Mouse (Mus musculus) forebrain, embryonic 10.5 days (tissue): Measurements from ENCODE around the gene Plxnd1. TPM values are rescaled to one million over a fixed set of nuclear protein-coding genes. Genes with fewer than 3 reads are reported as not detected.

ENCODE experiments used
- DNase-seq: peaks from one replicate; pipeline ENCODE4 v3.0.0-alpha.2; 2017; ENCODE audit warnings: low spot score; ENCODE audit errors: extremely low spot score
- H3K27ac ChIP-seq: fragments of 300-500 bp; sonication (generic); 2 replicates; pipeline ENCODE4 v1.5.1; 2016; ENCODE audit warnings: mild to moderate bottlenecking
- H3K27me3 ChIP-seq: fragments of 300-500 bp; sonication (generic); 2 replicates; pipeline ENCODE4 v1.6.1; 2016; ENCODE audit warnings: mild to moderate bottlenecking; ENCODE audit not compliant: poor library complexity, severe bottlenecking
- H3K36me3 ChIP-seq: fragments of 300-500 bp; sonication (generic); replicated peaks from 2 replicates; pipeline ENCODE4 v1.6.1; 2016; ENCODE audit warnings: mild to moderate bottlenecking, moderate library complexity
- H3K4me1 ChIP-seq: fragments of 300-500 bp; sonication (generic); 2 replicates; pipeline ENCODE4 v1.6.1; 2016
- H3K4me3 ChIP-seq: fragments of 300-500 bp; sonication (generic); 2 replicates; pipeline ENCODE4 v1.5.1; 2016; ENCODE audit warnings: mild to moderate bottlenecking, moderate library complexity
- H3K9me3 ChIP-seq: fragments of 300-500 bp; sonication (generic); 2 replicates; pipeline ENCODE4 v1.6.1; 2016; ENCODE audit warnings: mild to moderate bottlenecking, moderate library complexity
- WGBS: fragments of 180-500 bp; shearing (Covaris S2); methylation state at CpG from one replicate; pipeline ENCODE4 v1.1.7; 2016; 5-methylcytosine and 5-hydroxymethylcytosine counted together
- polyA plus RNA-seq: library from polyadenylated mRNA; unstranded; fragments of >200 nt; fragmentation: Nextera tagmentation; extraction: Ambion mirVana; gene quantifications from 2 replicates; pipeline ENCODE4 v1.2.1, GENCODE M21; 2016

Gene Plxnd1
- polyA plus RNA-seq, 1 experiment from 2014 or later, result 23.9 TPM

DNA sequence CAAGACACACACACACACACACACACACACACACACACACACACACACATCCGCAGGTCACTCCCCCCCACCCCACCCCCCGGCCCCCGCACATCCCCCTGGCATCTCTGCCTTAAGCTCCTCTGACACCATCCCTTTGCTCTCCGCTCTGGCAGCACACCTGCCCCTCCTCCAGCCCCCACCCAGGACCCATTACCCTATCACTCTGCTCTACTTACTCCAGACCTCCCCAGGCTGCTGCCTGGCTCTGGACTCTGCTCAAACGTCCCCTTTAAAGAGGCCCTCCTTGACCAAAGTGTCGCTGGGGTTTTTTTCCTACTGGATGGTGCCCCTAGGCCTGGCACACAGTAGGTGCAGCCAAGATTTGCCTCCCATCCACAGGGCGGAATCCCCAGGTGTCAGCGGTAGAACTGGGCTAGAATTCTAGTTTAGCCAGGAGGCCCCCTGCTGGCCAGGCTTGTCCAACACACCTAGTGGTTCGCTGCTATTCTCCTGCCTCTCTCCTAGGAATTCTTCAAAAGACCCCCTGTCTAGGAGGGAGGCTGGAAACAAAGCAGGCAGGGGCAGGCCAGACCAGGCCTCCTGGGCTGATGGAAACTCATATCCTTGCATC is 12.9 kb upstream of the Plxnd1 start:
- no peak overlapping the region for H3K4me3 ChIP-seq
- peak overlapping the region; percentile 63 for H3K27ac ChIP-seq
- peaks cover 58% of the 10 kb centered on the region for H3K4me1 ChIP-seq
- no peaks in the 10 kb centered on the region for H3K36me3 ChIP-seq
- peaks cover 10% of the 10 kb centered on the region for H3K27me3 ChIP-seq
- DNase-seq, result peak; percentile 77
- 26% methylated on average over 9 of the region's 9 CpGs for WGBS
- H3K9me3 ChIP-seq, result no peaks in the 10 kb centered on the region

DNA sequence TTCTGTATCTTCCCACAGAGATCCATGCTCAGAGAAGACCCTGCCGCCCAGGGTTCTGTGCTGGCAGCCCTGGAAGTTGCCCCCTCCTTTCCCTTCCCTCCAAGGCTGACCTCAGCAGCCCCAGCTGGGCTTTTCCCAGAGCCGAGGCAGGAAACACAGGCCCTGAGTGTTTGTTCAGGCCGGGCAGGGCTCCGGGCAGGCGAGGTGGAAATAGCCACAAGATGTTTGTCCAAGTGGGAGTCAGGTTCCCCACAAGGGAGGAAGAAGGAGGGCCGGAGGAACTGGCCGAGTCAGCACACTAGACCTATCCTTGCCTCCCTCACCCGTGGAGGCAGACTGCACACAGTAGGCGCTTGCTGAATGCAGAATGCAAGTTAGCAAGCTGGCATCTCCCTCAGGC is 11.9 kb upstream of the Plxnd1 start:
- no peaks in the 10 kb centered on the region for H3K9me3 ChIP-seq
- peaks cover 59% of the 10 kb centered on the region for H3K4me1 ChIP-seq
- H3K27ac ChIP-seq, result peak overlapping the region; percentile 63
- WGBS, result 44% methylated on average over 9 of the region's 9 CpGs
- peaks cover 10% of the 10 kb centered on the region for H3K27me3 ChIP-seq
- H3K36me3 ChIP-seq, result no peaks in the 10 kb centered on the region
- no peak overlapping the region for H3K4me3 ChIP-seq
- DNase-seq, result no peak

DNA sequence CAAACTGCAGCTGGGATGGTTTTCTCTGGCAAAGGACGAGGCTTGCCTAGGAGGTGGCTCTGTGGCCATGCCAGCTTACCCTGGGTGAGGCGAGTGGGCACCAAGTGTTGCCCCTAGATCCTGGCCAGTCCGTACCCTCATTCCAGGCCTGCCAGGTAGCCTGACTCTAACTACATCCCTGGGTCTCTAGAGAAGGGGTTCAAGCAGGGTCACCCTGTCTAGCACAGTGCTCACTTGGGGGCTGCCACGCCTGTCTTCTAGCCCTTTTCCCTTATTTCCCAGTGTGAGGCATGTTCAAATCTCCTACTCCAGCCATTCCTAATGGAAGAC is 11.1 kb upstream of the Plxnd1 start:
- peaks cover 10% of the 10 kb centered on the region for H3K27me3 ChIP-seq
- H3K27ac ChIP-seq, result peak overlapping the region; percentile 63
- H3K36me3 ChIP-seq, result no peaks in the 10 kb centered on the region
- H3K4me1 ChIP-seq, result peaks cover 58% of the 10 kb centered on the region
- DNase-seq, result no peak
- WGBS, result 76% methylated on average over 4 of the region's 4 CpGs
- H3K9me3 ChIP-seq, result no peaks in the 10 kb centered on the region
- H3K4me3 ChIP-seq, result no peak overlapping the region

DNA sequence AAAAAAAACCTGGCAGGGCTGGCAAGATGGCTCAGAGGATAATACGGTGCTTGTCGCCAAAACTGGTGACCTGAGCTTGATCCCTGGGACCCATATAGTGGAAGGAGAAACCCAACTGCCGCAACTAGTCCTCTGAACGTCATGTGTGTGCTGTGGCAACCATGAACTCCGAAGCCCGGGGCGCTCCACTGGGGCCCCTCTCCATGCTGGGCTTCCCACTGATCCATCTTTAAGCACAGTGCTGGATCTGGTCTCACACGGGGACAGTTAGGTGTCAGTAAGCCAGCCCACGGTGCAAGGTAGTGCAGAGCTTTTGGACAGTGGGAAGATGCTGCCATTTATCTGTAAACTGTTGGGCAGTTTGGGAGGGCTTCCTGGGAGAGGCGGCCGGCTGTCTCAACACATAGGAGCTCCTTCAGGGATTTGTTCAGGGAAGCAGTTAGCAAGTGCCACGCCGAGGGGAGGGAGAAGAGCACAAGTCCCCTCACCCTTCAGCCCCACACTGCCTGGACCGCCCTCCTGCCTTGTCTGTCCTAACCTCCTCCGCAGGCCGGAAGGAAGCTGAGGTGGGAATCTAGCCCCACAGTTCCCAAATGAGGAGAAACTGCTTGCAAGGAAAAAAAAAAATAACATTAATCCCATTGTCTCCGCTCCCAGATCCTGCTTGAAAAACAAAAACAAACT is 10.6 kb upstream of the Plxnd1 start:
- H3K4me1 ChIP-seq, result peaks cover 58% of the 10 kb centered on the region
- H3K4me3 ChIP-seq, result no peak overlapping the region
- H3K27ac ChIP-seq, result peak overlapping the region; percentile 63; the same call in 1 of the 2 replicates
- no peak for DNase-seq
- H3K27me3 ChIP-seq, result peaks cover 10% of the 10 kb centered on the region
- 75% methylated on average over 17 of the region's 17 CpGs for WGBS
- H3K9me3 ChIP-seq, result no peaks in the 10 kb centered on the region
- no peaks in the 10 kb centered on the region for H3K36me3 ChIP-seq

DNA sequence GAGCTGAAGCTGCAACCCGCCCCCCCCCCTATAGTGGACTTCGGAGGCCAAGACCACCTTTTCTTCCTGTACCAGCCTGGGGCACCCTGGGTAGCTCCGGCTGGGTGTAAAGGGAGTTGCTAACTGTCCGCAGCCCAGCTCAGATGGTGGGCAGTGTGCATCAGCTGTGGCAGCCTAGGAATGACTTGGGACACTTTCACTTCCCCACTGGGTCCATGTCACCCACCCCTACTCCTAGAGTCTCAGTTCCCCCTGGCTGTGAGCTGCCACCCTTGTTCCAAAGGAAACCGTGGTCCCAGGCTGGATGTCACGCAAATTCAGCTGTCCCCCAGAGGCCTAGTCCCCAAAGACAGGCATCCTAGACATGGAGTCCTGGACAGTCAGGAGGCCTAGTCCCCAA is 9.9 kb upstream of the Plxnd1 start:
- H3K27ac ChIP-seq, result peak overlapping the region; percentile 36
- no peaks in the 10 kb centered on the region for H3K36me3 ChIP-seq
- H3K4me1 ChIP-seq, result peaks cover 58% of the 10 kb centered on the region
- H3K27me3 ChIP-seq, result peaks cover 10% of the 10 kb centered on the region
- 83% methylated on average over 6 of the region's 6 CpGs for WGBS
- no peaks in the 10 kb centered on the region for H3K9me3 ChIP-seq
- H3K4me3 ChIP-seq, result no peak overlapping the region
- DNase-seq, result no peak

DNA sequence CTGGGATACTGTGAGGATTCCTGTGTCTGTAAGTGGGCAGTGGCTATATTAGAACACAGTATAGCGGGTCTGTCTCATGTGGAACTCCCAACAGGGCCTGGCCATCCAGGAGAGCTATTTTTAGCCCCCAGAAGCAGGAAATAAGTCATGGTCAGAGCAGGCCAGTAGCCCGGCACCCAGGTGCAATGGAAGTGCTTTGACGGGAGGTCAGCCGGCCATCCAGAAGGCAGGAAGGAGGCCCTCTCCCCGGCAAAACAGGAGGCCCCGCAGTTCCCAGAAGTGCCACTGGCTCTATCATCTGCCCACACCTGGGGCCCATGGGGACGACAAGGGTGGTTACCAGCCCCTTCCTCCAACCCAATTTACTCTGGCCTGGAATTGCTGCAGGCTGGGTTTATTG is 9.3 kb upstream of the Plxnd1 start:
- H3K27me3 ChIP-seq, result peaks cover 10% of the 10 kb centered on the region
- DNase-seq, result peak; percentile 16
- H3K4me3 ChIP-seq, result no peak overlapping the region
- H3K36me3 ChIP-seq, result no peaks in the 10 kb centered on the region
- peaks cover 64% of the 10 kb centered on the region for H3K4me1 ChIP-seq
- H3K9me3 ChIP-seq, result no peaks in the 10 kb centered on the region
- 66% methylated on average over 7 of the region's 7 CpGs for WGBS
- peak overlapping the region; percentile 36 for H3K27ac ChIP-seq

DNA sequence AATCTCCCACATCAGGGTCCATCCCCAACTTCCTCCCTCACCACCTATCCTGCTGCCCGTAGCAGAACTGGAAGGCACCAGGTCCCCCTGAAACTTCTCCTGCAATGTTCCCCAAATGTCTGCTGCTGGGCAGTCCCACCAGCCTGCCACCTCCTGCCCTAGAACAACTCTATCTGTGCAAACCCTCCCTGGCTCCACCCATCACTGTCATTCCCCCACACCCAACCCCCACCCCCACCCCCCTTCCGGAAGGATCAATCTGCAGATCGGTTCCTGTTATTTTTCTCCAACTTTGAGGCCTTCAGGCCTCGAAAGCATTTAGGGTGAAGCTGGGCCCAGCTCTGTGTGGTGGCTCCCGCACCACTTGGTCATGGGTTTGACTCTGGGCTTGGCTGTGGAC is 8.7 kb upstream of the Plxnd1 start:
- 75% methylated on average over 5 of the region's 5 CpGs for WGBS
- peaks cover 69% of the 10 kb centered on the region for H3K4me1 ChIP-seq

DNA sequence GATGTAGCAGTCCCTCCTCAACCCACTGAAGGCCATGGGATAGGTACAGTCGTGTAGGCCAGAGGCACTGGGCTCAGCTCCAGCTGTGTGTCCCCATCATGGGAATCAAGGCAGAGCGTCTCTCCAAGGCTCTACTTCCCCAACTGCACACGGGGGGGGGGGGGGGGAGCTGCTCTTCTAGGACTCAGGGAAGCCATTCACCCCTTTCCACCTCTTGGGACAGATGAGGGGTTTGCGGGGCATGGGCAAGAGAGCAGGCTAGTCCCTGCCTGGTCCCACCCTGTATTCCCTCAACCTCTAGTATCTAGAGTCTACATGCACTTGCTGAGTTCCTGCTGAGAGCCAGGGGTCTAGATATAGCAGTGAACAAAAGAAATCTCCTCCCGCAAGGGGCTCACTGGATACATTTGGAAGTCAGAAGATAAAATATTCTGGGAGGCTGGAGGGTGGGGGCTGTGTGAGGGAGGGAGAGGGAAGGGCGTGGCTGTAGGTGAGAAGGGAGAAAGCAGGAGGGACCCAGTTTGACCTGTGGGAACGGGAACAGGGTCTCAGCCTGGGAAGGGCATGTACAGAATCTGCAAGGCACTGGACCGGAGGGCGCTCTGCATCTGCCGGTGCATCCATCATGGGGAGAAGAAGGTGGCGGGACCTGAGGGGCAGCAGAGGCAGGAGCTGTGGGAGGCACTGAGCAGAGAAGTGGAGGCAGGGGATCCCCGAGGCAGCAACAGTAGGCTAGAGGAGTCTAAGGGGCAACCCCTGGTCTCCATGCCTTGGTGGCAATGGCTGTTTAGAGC is 7.7 kb upstream of the Plxnd1 start:
- H3K4me1 ChIP-seq, result peaks cover 71% of the 10 kb centered on the region
- H3K9me3 ChIP-seq, result no peaks in the 10 kb centered on the region
- WGBS, result 81% methylated on average over 12 of the region's 12 CpGs
- no peak for DNase-seq
- H3K27me3 ChIP-seq, result peaks cover 9% of the 10 kb centered on the region
- H3K36me3 ChIP-seq, result no peaks in the 10 kb centered on the region
- H3K4me3 ChIP-seq, result no peak overlapping the region
- H3K27ac ChIP-seq, result no peak overlapping the region

More for the DNA sequence above, 8.7 kb upstream of the Plxnd1 start:
- H3K9me3 ChIP-seq, result no peaks in the 10 kb centered on the region
- H3K27me3 ChIP-seq, result peaks cover 10% of the 10 kb centered on the region
- DNase-seq, result no peak
- peak overlapping the region; percentile 36; the same call in 1 of the 2 replicates for H3K27ac ChIP-seq
- no peak overlapping the region for H3K4me3 ChIP-seq
- H3K36me3 ChIP-seq, result no peaks in the 10 kb centered on the region

DNA sequence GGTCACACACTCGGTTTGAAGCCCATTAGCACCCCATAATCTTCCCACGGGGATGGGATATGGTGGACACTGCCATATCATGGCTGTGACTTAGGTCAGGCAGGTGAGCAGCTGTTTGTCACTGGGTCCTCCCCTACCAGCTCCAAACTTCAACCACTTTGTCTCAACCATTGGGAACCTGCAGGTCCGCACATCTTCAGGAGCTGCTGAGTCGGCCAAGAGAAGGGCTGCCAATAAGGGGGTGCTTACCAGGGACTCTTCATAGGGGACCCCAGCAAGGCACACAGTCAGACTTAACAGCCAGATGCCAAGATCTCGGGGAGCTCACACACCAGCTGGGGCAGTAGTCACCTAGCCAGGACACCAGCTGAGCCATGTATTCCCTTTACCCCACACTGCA is 6.0 kb upstream of the Plxnd1 start:
- 86% methylated on average over 5 of the region's 5 CpGs for WGBS
- no peak overlapping the region for H3K27ac ChIP-seq
- peaks cover 71% of the 10 kb centered on the region for H3K4me1 ChIP-seq
- no peak overlapping the region for H3K4me3 ChIP-seq
- no peaks in the 10 kb centered on the region for H3K36me3 ChIP-seq
- peaks cover 18% of the 10 kb centered on the region for H3K27me3 ChIP-seq
- H3K9me3 ChIP-seq, result no peaks in the 10 kb centered on the region
- no peak for DNase-seq

DNA sequence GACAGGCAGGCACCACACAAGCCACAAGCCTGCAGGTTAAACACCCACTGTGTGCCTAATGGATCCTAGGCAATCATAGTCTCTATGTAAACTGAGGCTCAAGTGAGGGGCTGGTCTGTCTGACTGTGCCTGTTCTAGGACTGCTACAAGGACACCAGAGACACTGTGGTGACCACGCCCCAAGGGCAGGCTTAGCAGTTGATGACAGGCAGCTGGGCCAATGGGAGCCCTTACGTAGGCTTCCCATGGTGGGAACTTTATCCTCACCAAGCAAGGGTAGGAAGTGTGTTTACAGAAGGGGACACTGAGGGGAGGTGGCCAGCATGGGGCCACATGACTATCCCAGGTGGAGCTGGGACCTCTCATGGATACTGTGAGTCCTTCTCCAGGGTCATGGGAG is 4.4 kb upstream of the Plxnd1 start:
- no peak overlapping the region for H3K4me3 ChIP-seq
- 77% methylated on average over 2 of the region's 2 CpGs for WGBS
- H3K27ac ChIP-seq, result no peak overlapping the region
- H3K36me3 ChIP-seq, result no peaks in the 10 kb centered on the region
- H3K9me3 ChIP-seq, result no peaks in the 10 kb centered on the region
- peaks cover 72% of the 10 kb centered on the region for H3K4me1 ChIP-seq
- peaks cover 30% of the 10 kb centered on the region for H3K27me3 ChIP-seq
- DNase-seq, result no peak

DNA sequence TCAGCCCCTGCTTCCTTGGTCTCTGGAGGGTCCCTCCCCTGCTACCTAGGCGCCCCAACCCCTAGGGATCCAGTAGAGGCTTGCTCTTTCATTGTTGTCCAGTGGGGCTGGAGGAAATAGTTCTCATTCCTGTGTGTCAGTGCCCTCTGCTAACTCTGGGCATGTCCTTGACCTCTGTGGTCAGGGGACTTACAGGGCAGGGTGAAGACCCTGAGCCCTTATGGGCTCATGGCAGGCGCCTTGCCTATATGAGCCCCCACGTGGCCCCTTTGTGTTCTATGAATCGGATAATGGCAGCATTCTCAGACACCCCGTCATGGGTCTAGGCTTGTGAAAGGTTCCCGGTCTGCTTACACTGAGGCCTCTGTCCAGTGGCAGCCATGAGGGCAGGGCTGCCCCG is 4.0 kb upstream of the Plxnd1 start:
- no peak overlapping the region for H3K4me3 ChIP-seq
- no peaks in the 10 kb centered on the region for H3K36me3 ChIP-seq
- 77% methylated on average over 7 of the region's 7 CpGs for WGBS
- no peak for DNase-seq
- H3K9me3 ChIP-seq, result no peaks in the 10 kb centered on the region
- peaks cover 72% of the 10 kb centered on the region for H3K4me1 ChIP-seq
- peaks cover 34% of the 10 kb centered on the region for H3K27me3 ChIP-seq
- peak overlapping the region; percentile 63 for H3K27ac ChIP-seq

DNA sequence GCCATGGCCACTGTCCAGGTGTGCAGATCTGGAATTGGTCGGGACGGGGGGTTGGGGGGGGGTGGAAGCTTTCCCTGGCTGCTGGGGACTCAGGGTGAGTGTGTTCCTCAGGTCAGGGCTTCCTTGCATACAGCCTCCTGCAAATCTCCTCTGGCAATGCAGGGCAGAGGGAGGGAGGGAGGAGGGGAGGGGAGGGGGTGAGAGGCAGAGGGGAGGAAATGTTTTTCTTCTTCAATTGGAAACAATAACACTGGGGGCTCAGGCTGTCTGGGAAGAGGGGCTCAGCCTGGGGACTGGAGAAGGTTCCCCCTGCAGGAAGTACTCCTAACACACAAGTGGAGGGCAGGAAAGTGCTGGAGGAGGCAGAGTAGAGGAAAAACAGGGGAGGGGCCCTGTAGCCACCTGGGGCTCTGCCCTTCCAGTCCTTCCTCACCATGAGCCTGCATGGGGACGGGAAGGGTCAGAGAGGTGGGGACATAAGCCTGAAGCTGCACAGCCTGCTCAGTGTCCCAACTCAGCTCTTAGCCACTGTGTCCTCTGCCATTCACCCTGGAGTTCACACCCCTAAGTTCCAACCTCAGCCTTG is 3.0 kb upstream of the Plxnd1 start:
- no peaks in the 10 kb centered on the region for H3K36me3 ChIP-seq
- peaks cover 44% of the 10 kb centered on the region for H3K27me3 ChIP-seq
- DNase-seq, result no peak
- WGBS, result 20% methylated on average over 3 of the region's 3 CpGs
- no peak overlapping the region for H3K4me3 ChIP-seq
- peaks cover 73% of the 10 kb centered on the region for H3K4me1 ChIP-seq
- peak overlapping the region; percentile 63 for H3K27ac ChIP-seq
- H3K9me3 ChIP-seq, result no peaks in the 10 kb centered on the region
